Mouse (Mus musculus): Measurements from ENCODE around the gene Vps4b. TPM values are rescaled to one million over a fixed set of nuclear protein-coding genes. Genes with fewer than 3 reads are reported as not detected.

Gene Vps4b
- polyA plus RNA-seq, 1 experiment from 2014 or later, result 60.9 TPM

DNA sequence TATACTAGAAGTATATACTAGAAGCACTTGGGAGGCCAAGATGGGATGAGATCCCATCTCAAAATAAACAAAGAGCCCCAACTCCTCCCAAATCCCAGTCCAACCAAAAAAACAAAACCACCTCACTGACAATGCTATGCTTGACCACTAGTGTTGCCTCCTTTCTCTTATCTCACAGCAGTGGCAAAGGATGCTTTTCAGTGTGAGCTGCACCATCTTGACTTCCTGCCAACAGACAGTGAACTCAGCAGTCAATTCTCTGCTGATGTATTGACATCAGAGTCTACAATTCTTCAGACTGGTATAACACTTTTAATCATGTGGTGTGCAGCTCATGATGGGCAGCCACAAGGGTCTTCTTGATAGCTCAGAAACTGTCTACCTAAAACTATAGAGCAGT is 27.8 kb downstream of the Vps4b start:
- H3K27me3 ChIP-seq (replicated peaks; ENCODE audit: control insufficient read depth, insufficient read depth, low read length), result no peaks in the 10 kb centered on the region
- H3K4me2 ChIP-seq (replicated peaks; ENCODE audit: low read depth), result no peak overlapping the region
- H3K36me3 ChIP-seq (ENCODE audit: control insufficient read depth, insufficient read depth), result peaks cover 58% of the 10 kb centered on the region
- H3K4me1 ChIP-seq (replicated peaks; ENCODE audit: control insufficient read depth, insufficient read depth, low read length), result no peaks in the 10 kb centered on the region
- TF ChIP-seq CTCF (IDR thresholded peaks at IDR 0.05; ENCODE audit: low read depth), result no peak
- no peak for ATAC-seq
- H3K27ac ChIP-seq (ENCODE audit: low read depth, low read length), result no peak overlapping the region
- no peak overlapping the region for H3K4me3 ChIP-seq (ENCODE audit: low read depth, low read length)
- no peaks in the 10 kb centered on the region for H3K9me3 ChIP-seq (ENCODE audit: control insufficient read depth)
- H3K9ac ChIP-seq (ENCODE audit: low read depth, low read length), result no peak overlapping the region

DNA sequence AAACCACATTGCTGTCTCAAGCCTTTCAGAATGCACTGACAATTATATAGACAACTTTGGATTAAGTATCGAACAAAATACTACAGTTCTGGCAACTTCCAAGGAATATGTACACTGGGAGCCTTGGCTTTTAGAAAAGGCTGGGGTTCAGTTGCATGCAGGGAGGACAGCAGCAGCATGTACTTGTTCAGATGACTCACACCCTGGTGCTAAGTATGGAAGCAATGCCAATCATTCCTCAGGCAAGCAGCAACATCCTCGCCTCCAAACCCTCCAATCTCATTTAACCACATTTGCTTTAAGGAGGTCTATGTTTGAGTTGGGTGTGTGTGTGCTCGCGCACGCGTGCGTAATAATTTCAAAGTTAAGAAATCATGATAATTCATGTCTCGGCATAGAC is 30.8 kb downstream of the Vps4b start:
- Histone ChIP-seq H3K9me3 (ENCODE audit: control insufficient read depth) (no peaks in the 10 kb centered on the region), H3K9ac (ENCODE audit: low read depth, low read length) (no peak overlapping the region), H3K27ac (ENCODE audit: low read depth, low read length) (no peak overlapping the region), H3K27me3 (replicated peaks; ENCODE audit: control insufficient read depth, insufficient read depth, low read length) (no peaks in the 10 kb centered on the region), H3K4me3 (ENCODE audit: low read depth, low read length) (no peak overlapping the region), H3K4me2 (replicated peaks; ENCODE audit: low read depth) (no peak overlapping the region), H3K4me1 (replicated peaks; ENCODE audit: control insufficient read depth, insufficient read depth, low read length) (no peaks in the 10 kb centered on the region), H3K36me3 (ENCODE audit: control insufficient read depth, insufficient read depth) (peaks cover 38% of the 10 kb centered on the region)
- 95% methylated on average over 8 of the region's 8 CpGs for WGBS
- no peak for ATAC-seq
- no peak for TF ChIP-seq CTCF (IDR thresholded peaks at IDR 0.05; ENCODE audit: low read depth)

DNA sequence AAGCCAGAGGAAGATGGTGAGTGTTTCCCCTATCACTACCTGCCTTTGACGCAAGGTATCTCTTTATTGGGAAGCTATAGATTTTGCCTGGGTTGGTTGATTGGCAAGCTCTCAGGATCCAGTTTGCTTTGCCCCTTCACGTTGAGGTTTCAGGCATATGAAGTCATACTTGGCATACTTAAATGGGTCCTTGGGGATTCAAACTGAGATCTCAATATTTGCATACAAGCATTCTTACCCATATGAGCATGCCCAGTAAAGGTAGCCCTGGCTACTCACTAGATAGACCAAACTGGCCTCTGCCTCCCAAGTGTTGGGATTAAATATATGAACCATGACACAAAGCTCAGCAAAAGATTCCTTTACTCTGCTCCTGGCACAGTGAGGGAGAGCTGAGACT is 31.7 kb downstream of the Vps4b start:
- 75% methylated on average over 2 of the region's 2 CpGs for WGBS
- no peaks in the 10 kb centered on the region for H3K4me1 ChIP-seq (replicated peaks; ENCODE audit: control insufficient read depth, insufficient read depth, low read length)
- H3K4me3 ChIP-seq (ENCODE audit: low read depth, low read length), result no peak overlapping the region

DNA sequence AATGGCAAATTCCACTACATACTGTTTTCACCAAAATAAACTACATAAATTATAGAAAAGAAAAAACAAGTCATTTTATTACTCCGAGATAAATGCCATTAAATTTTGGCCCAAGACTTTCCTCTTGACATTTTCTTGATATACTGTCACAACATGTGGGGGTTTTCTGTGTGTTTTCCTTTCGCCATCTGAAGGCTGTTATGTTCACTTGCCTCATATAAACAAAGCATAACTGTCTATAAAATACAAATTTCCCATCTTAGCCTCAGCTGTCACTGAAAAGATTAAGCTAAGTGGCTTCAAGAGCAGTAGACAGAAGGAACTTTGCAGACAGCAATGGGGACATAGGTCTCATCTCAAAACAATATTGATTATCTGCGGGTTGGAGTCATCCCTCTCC is 32.2 kb downstream of the Vps4b start:
- H3K9ac ChIP-seq (ENCODE audit: low read depth, low read length), result no peak overlapping the region
- ATAC-seq, result no peak
- H3K27ac ChIP-seq (ENCODE audit: low read depth, low read length), result no peak overlapping the region
- no peak overlapping the region for H3K4me3 ChIP-seq (ENCODE audit: low read depth, low read length)
- no peak overlapping the region for H3K4me2 ChIP-seq (replicated peaks; ENCODE audit: low read depth)
- peaks cover 27% of the 10 kb centered on the region for H3K36me3 ChIP-seq (ENCODE audit: control insufficient read depth, insufficient read depth)
- H3K27me3 ChIP-seq (replicated peaks; ENCODE audit: control insufficient read depth, insufficient read depth, low read length), result no peaks in the 10 kb centered on the region
- TF ChIP-seq CTCF (IDR thresholded peaks at IDR 0.05; ENCODE audit: low read depth), result no peak
- H3K9me3 ChIP-seq (ENCODE audit: control insufficient read depth), result no peaks in the 10 kb centered on the region
- H3K4me1 ChIP-seq (replicated peaks; ENCODE audit: control insufficient read depth, insufficient read depth, low read length), result no peaks in the 10 kb centered on the region
- 79% methylated on average over 3 of the region's 3 CpGs for WGBS

More for the DNA sequence above, 31.7 kb downstream of the Vps4b start:
- H3K9me3 ChIP-seq (ENCODE audit: control insufficient read depth), result no peaks in the 10 kb centered on the region
- H3K9ac ChIP-seq (ENCODE audit: low read depth, low read length), result no peak overlapping the region
- no peak overlapping the region for H3K4me2 ChIP-seq (replicated peaks; ENCODE audit: low read depth)
- no peak for TF ChIP-seq CTCF (IDR thresholded peaks at IDR 0.05; ENCODE audit: low read depth)
- H3K27me3 ChIP-seq (replicated peaks; ENCODE audit: control insufficient read depth, insufficient read depth, low read length), result no peaks in the 10 kb centered on the region
- no peak for ATAC-seq
- H3K27ac ChIP-seq (ENCODE audit: low read depth, low read length), result no peak overlapping the region
- peaks cover 30% of the 10 kb centered on the region for H3K36me3 ChIP-seq (ENCODE audit: control insufficient read depth, insufficient read depth)

DNA sequence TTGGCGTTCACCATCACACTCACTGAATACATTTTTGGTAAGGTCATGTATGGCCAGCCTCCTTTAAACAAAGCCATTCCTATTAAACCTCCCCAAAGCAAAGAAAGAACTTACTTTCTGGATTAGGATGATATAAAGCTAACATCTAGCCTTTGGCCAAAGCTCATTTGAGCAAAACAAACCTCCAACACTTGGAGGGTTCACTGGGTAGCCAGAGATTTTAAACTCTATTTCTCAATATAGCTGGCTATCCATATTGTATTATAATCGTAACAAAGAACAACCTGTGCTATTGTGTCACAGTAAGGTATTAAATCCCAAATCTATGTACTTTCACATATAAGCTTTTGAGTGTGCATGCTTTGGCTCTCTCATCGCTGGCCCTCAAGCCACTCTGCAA is 35.8 kb downstream of the Vps4b start:
- ATAC-seq, result no peak
- peaks cover 4% of the 10 kb centered on the region for H3K4me1 ChIP-seq (replicated peaks; ENCODE audit: control insufficient read depth, insufficient read depth, low read length)
- TF ChIP-seq CTCF (IDR thresholded peaks at IDR 0.05; ENCODE audit: low read depth), result no peak

DNA sequence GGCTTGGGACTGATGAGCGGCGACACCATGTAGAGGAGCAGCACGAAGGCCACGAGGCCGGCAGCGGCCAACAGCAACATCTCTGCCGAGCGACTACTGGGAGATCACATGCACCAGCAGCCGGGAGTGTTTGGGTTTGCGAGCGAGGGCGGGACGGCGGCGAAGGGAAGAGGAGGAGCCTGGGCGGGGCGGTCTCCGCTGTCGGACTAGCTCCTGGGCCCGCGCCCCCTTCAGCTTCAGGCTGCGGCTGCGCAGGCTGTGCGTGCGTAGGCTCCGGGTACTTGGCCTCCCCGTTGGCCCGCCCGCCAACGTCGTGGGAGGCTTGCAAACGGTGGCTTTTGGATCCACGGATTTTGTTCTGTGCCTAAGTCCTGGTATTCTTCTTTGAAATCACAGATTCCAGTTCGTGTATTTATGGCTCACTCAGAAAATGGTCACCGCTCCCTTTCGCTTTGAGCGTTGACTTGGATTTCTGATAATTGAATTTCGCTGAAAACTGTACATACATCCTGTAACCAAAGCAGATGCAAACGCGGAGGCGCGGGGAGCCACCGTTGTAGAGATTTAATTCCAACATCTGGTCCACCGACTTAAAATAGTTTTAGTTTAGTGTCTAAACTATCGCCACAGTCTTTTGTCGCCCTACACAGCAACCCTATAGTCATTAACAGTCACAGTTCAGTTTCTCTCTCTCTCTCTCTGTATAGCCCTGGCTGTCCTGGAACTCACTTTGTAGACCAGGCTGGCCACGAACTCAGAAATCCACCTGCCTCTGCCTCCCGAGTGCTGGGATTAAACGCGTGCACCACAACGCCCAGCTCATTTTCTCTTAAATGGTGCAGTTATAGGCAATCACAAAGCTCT is 36.7 kb downstream of the Vps4b start, which contains the start of gene Kdsr:
Gene Kdsr, minus strand, starts transcription at position 156 of the 864 bp plus-strand sequence.
- Histone ChIP-seq H3K36me3 (ENCODE audit: control insufficient read depth, insufficient read depth) (no peaks in the 10 kb centered on the region; the same call in 1 of the 2 replicates), H3K27ac (ENCODE audit: low read depth, low read length) (peak within 1 kb of the TSS; percentile 90), H3K9ac (ENCODE audit: low read depth, low read length) (peak within 1 kb of the TSS; percentile 74), H3K4me2 (replicated peaks; ENCODE audit: low read depth) (peak within 1 kb of the TSS; percentile 97), H3K4me3 (ENCODE audit: low read depth, low read length) (peak within 1 kb of the TSS; percentile 69), H3K27me3 (replicated peaks; ENCODE audit: control insufficient read depth, insufficient read depth, low read length) (no peaks in the 10 kb centered on the region), H3K4me1 (replicated peaks; ENCODE audit: control insufficient read depth, insufficient read depth, low read length) (peaks cover 4% of the 10 kb centered on the region), H3K9me3 (ENCODE audit: control insufficient read depth) (no peaks in the 10 kb centered on the region)
- peak; percentile 98 for ATAC-seq
- peak; percentile 49 for TF ChIP-seq CTCF (IDR thresholded peaks at IDR 0.05; ENCODE audit: low read depth)
- WGBS, result 1% methylated on average over 48 of the region's 51 CpGs

More for the DNA sequence above, 35.8 kb downstream of the Vps4b start:
- WGBS, result 85% methylated on average over 3 of the region's 3 CpGs
- H3K27ac ChIP-seq (ENCODE audit: low read depth, low read length), result no peak overlapping the region
- H3K4me3 ChIP-seq (ENCODE audit: low read depth, low read length), result no peak overlapping the region
- no peaks in the 10 kb centered on the region for H3K27me3 ChIP-seq (replicated peaks; ENCODE audit: control insufficient read depth, insufficient read depth, low read length)
- peaks cover under 1% of the 10 kb centered on the region for H3K36me3 ChIP-seq (ENCODE audit: control insufficient read depth, insufficient read depth)
- H3K9ac ChIP-seq (ENCODE audit: low read depth, low read length), result no peak overlapping the region
- H3K4me2 ChIP-seq (replicated peaks; ENCODE audit: low read depth), result no peak overlapping the region
- no peaks in the 10 kb centered on the region for H3K9me3 ChIP-seq (ENCODE audit: control insufficient read depth)

Measured in intestine, postnatal 0 days (tissue).